Mouse (Mus musculus) midbrain, embryonic 13.5 days (tissue): ENCODE results near the gene Ube2ql1. TPM values are rescaled to one million over a fixed set of nuclear protein-coding genes. Genes with fewer than 3 reads are reported as not detected.

Experiments used
- ATAC-seq: fragments of 200-750 bp; cut with Nextera tagmentation; 2 replicates; pipeline ENCODE4 v1.8.0; 2017; ENCODE audit warnings: mild to moderate bottlenecking, moderate TSS enrichment, moderate library complexity
- H3K27ac ChIP-seq: fragments of 300-500 bp; sonication (generic); 2 replicates; pipeline ENCODE4 v1.5.1; 2015; ENCODE audit warnings: inconsistent platforms, mild to moderate bottlenecking, moderate library complexity
- H3K27me3 ChIP-seq: fragments of 300-500 bp; sonication (generic); 2 replicates; pipeline ENCODE4 v1.6.1; 2015; ENCODE audit warnings: mild to moderate bottlenecking, inconsistent platforms
- H3K36me3 ChIP-seq: fragments of 300-500 bp; sonication (generic); 2 replicates; pipeline ENCODE4 v1.6.1; 2015; ENCODE audit warnings: mild to moderate bottlenecking, inconsistent platforms
- H3K4me1 ChIP-seq: fragments of 300-500 bp; sonication (generic); replicated peaks from 2 replicates; pipeline ENCODE4 v1.6.1; 2015; ENCODE audit warnings: inconsistent platforms
- H3K4me2 ChIP-seq: fragments of 300-500 bp; sonication (generic); replicated peaks from 2 replicates; pipeline ENCODE4 v1.6.1; 2015; ENCODE audit warnings: moderate library complexity, mild to moderate bottlenecking, inconsistent platforms
- H3K4me3 ChIP-seq: fragments of 300-500 bp; sonication (generic); replicated peaks from 2 replicates; pipeline ENCODE4 v1.5.1; 2015; ENCODE audit warnings: mild to moderate bottlenecking, inconsistent platforms
- H3K9ac ChIP-seq: fragments of 300-500 bp; sonication (generic); replicated peaks from 2 replicates; pipeline ENCODE4 v1.6.1; 2015; ENCODE audit warnings: mild to moderate bottlenecking, inconsistent platforms
- H3K9me3 ChIP-seq: fragments of 300-500 bp; sonication (generic); 2 replicates; pipeline ENCODE4 v1.6.1; 2016; ENCODE audit warnings: mild to moderate bottlenecking, inconsistent platforms
- WGBS: fragments of 180-500 bp; shearing (Covaris S2); methylation state at CpG from one replicate; pipeline ENCODE4 v1.1.7; 2015; 5-methylcytosine and 5-hydroxymethylcytosine counted together
- polyA plus RNA-seq: library from polyadenylated mRNA; unstranded; fragments of >200 nt; fragmentation: Nextera tagmentation; extraction: Ambion mirVana; gene quantifications from 2 replicates; pipeline ENCODE4 v1.2.1, GENCODE M21; 2015

The Ube2ql1 gene
- polyA plus RNA-seq, 1 experiment from 2014 or later: 17.0 TPM

- no peak overlapping the region for H3K4me2 ChIP-seq
- H3K9me3 ChIP-seq: no peaks in the 10 kb centered on the region
- no peaks in the 10 kb centered on the region for H3K4me1 ChIP-seq
- H3K36me3 ChIP-seq: no peaks in the 10 kb centered on the region
- no peak overlapping the region for H3K4me3 ChIP-seq
- WGBS: 76% methylated on average over 3 of the region's 3 CpGs
- ATAC-seq: no peak
- no peaks in the 10 kb centered on the region for H3K27me3 ChIP-seq
- no peak overlapping the region for H3K27ac ChIP-seq
- no peak overlapping the region for H3K9ac ChIP-seq
Measured at GRCm38 (mm10) chr13:69654508-69654907, 85.2 kb downstream of the Ube2ql1 start.

Other genes with a start within 250 kb of the Ube2ql1 start
- gene Nsun2, start 206.1 kb downstream of the Ube2ql1 start, polyA plus RNA-seq: 74.1 and 76.7 TPM in 2 replicates
- 5.8 and 7.1 TPM in 2 replicates for gene Tent4a, start 205.3 kb downstream of the Ube2ql1 start, polyA plus RNA-seq
- gene Srd5a1, start 128.4 kb downstream of the Ube2ql1 start, polyA plus RNA-seq: 23.3 and 27.0 TPM in 2 replicates
- gene Med10, start 62.5 kb upstream of the Ube2ql1 start, polyA plus RNA-seq: 175 and 177 TPM in 2 replicates